Mouse (Mus musculus) limb, embryonic 15.5 days (tissue): ENCODE measurements around the gene Adamts14. TPM values are rescaled to one million over a fixed set of nuclear protein-coding genes. Genes with fewer than 3 reads are reported as not detected.

Experiments used
- ATAC-seq: fragments of 200-750 bp; cut with Nextera tagmentation; 2 replicates; pipeline ENCODE4 v1.8.0; 2017; ENCODE audit warnings: low read depth, moderate TSS enrichment; ENCODE audit not compliant: insufficient number of reproducible peaks, low FRiP score, low TSS enrichment
- H3K27ac ChIP-seq: fragments of 300-500 bp; sonication (generic); 2 replicates; pipeline ENCODE4 v1.5.1; 2015; ENCODE audit warnings: moderate library complexity, mild to moderate bottlenecking, inconsistent platforms
- H3K27me3 ChIP-seq: fragments of 300-500 bp; sonication (generic); 2 replicates; pipeline ENCODE4 v1.6.1; 2015; ENCODE audit warnings: inconsistent platforms
- H3K36me3 ChIP-seq: fragments of 300-500 bp; sonication (generic); 2 replicates; pipeline ENCODE4 v1.6.1; 2015; ENCODE audit warnings: inconsistent platforms
- H3K4me1 ChIP-seq: fragments of 300-500 bp; sonication (generic); 2 replicates; pipeline ENCODE4 v1.6.1; 2015; ENCODE audit warnings: inconsistent platforms
- H3K4me2 ChIP-seq: fragments of 300-500 bp; sonication (generic); 2 replicates; pipeline ENCODE4 v1.6.1; 2015; ENCODE audit warnings: mild to moderate bottlenecking, inconsistent platforms
- H3K4me3 ChIP-seq: fragments of 300-500 bp; sonication (generic); 2 replicates; pipeline ENCODE4 v1.5.1; 2015; ENCODE audit warnings: mild to moderate bottlenecking, inconsistent platforms
- H3K9ac ChIP-seq: fragments of 300-500 bp; sonication (generic); 2 replicates; pipeline ENCODE4 v1.6.1; 2015; ENCODE audit warnings: inconsistent platforms
- H3K9me3 ChIP-seq: fragments of 300-500 bp; sonication (generic); 2 replicates; pipeline ENCODE4 v1.6.1; 2016; ENCODE audit warnings: inconsistent platforms
- WGBS: fragments of 180-500 bp; shearing (Covaris S2); methylation state at CpG from one replicate; pipeline ENCODE4 v1.1.7; 2015; 5-methylcytosine and 5-hydroxymethylcytosine counted together
- polyA plus RNA-seq: library from polyadenylated mRNA; unstranded; fragments of >200 nt; fragmentation: Nextera tagmentation; extraction: Ambion mirVana; gene quantifications from 2 replicates; pipeline ENCODE4 v1.2.1, GENCODE M21; 2015

Gene Adamts14
- polyA plus RNA-seq, 1 experiment from 2014 or later, result 4.9 TPM

- no peak overlapping the region for H3K4me2 ChIP-seq
- H3K27me3 ChIP-seq, result no peaks in the 10 kb centered on the region
- 0 out of 2 replicates have a peak, but pooled peaks cover 5% of the 10 kb centered on the region for H3K36me3 ChIP-seq
- H3K27ac ChIP-seq, result no peak overlapping the region
- H3K9ac ChIP-seq, result no peak overlapping the region
- no peak for ATAC-seq
- H3K4me3 ChIP-seq, result no peak overlapping the region
- WGBS, result 28% methylated on average over 11 of the region's 11 CpGs
- no peaks in the 10 kb centered on the region for H3K9me3 ChIP-seq
- H3K4me1 ChIP-seq, result 0 out of 2 replicates have a peak, but pooled peaks cover under 1% of the 10 kb centered on the region
Observed at GRCm38 (mm10) chr10:61199566-61200213, 73.5 kb downstream of the Adamts14 start.

GRCm38 (mm10) chr10:61195718-61196291 lies 77.4 kb downstream of the Adamts14 start:
- H3K4me3 ChIP-seq, result no peak overlapping the region
- H3K9ac ChIP-seq, result no peak overlapping the region
- ATAC-seq, result no peak
- no peak overlapping the region for H3K27ac ChIP-seq
- H3K4me1 ChIP-seq, result 0 out of 2 replicates have a peak, but pooled peaks cover 4% of the 10 kb centered on the region
- 0 out of 2 replicates have a peak, but pooled peaks cover 5% of the 10 kb centered on the region for H3K36me3 ChIP-seq
- H3K27me3 ChIP-seq, result no peaks in the 10 kb centered on the region
- 89% methylated on average over 5 of the region's 5 CpGs for WGBS
- H3K9me3 ChIP-seq, result no peaks in the 10 kb centered on the region
- no peak overlapping the region for H3K4me2 ChIP-seq

- no peak for ATAC-seq
- no peaks in the 10 kb centered on the region for H3K9me3 ChIP-seq
- 0 out of 2 replicates have a peak, but pooled peaks cover 5% of the 10 kb centered on the region for H3K36me3 ChIP-seq
- no peaks in the 10 kb centered on the region for H3K27me3 ChIP-seq
- no peak overlapping the region for H3K4me2 ChIP-seq
- WGBS, result 69% methylated on average over 8 of the region's 8 CpGs
- no peak overlapping the region for H3K27ac ChIP-seq
- no peak overlapping the region for H3K9ac ChIP-seq
- no peak overlapping the region for H3K4me3 ChIP-seq
- 0 out of 2 replicates have a peak, but pooled peaks cover 4% of the 10 kb centered on the region for H3K4me1 ChIP-seq
Observed at GRCm38 (mm10) chr10:61195216-61195615, 78.0 kb downstream of the Adamts14 start.

GRCm38 (mm10) chr10:61194611-61195010 lies 78.6 kb downstream of the Adamts14 start:
- H3K4me1 ChIP-seq, result 0 out of 2 replicates have a peak, but pooled peaks cover 4% of the 10 kb centered on the region
- no peak for ATAC-seq
- no peak overlapping the region for H3K9ac ChIP-seq
- 52% methylated on average over 9 of the region's 9 CpGs for WGBS
- no peak overlapping the region; the same call in 1 of the 2 replicates for H3K27ac ChIP-seq
- H3K4me3 ChIP-seq, result no peak overlapping the region
- H3K4me2 ChIP-seq, result no peak overlapping the region
- H3K9me3 ChIP-seq, result no peaks in the 10 kb centered on the region
- H3K27me3 ChIP-seq, result no peaks in the 10 kb centered on the region
- 0 out of 2 replicates have a peak, but pooled peaks cover 5% of the 10 kb centered on the region for H3K36me3 ChIP-seq

- Histone ChIP-seq H3K27me3 (no peaks in the 10 kb centered on the region), H3K9ac (no peak overlapping the region), H3K4me2 (no peak overlapping the region), H3K9me3 (no peaks in the 10 kb centered on the region), H3K36me3 (no peaks in the 10 kb centered on the region), H3K4me3 (no peak overlapping the region), H3K27ac (no peak overlapping the region), H3K4me1 (peaks cover 10% of the 10 kb centered on the region)
- 79% methylated on average over 3 of the region's 3 CpGs for WGBS
- no peak for ATAC-seq
Observed at GRCm38 (mm10) chr10:61188010-61188409, 85.2 kb downstream of the Adamts14 start.

- ATAC-seq, result no peak
- WGBS, result 56% methylated on average over 3 of the region's 3 CpGs
- no peaks in the 10 kb centered on the region for H3K27me3 ChIP-seq
- no peak overlapping the region for H3K4me3 ChIP-seq
- H3K27ac ChIP-seq, result no peak overlapping the region
- H3K9ac ChIP-seq, result no peak overlapping the region
- no peak overlapping the region for H3K4me2 ChIP-seq
- no peaks in the 10 kb centered on the region for H3K36me3 ChIP-seq
- no peaks in the 10 kb centered on the region for H3K9me3 ChIP-seq
- H3K4me1 ChIP-seq, result peaks cover 10% of the 10 kb centered on the region
Observed at GRCm38 (mm10) chr10:61187001-61187400, 86.2 kb downstream of the Adamts14 start.

- Histone ChIP-seq H3K27me3 (peaks cover 16% of the 10 kb centered on the region), H3K9me3 (no peaks in the 10 kb centered on the region), H3K27ac (no peak overlapping the region), H3K4me3 (no peak overlapping the region), H3K4me2 (no peak overlapping the region), H3K36me3 (no peaks in the 10 kb centered on the region), H3K9ac (no peak overlapping the region), H3K4me1 (peaks cover 9% of the 10 kb centered on the region)
- ATAC-seq, result no peak
- WGBS, result 60% methylated on average over 6 of the region's 6 CpGs
Observed at GRCm38 (mm10) chr10:61179927-61180326, 93.3 kb downstream of the Adamts14 start.

GRCm38 (mm10) chr10:61178687-61179086 lies 94.6 kb downstream of the Adamts14 start:
- Histone ChIP-seq H3K9ac (no peak overlapping the region), H3K36me3 (no peaks in the 10 kb centered on the region), H3K4me2 (no peak overlapping the region), H3K4me3 (no peak overlapping the region), H3K4me1 (peaks cover 9% of the 10 kb centered on the region), H3K27ac (no peak overlapping the region), H3K27me3 (peaks cover 16% of the 10 kb centered on the region), H3K9me3 (no peaks in the 10 kb centered on the region)
- 85% methylated on average over 8 of the region's 8 CpGs for WGBS
- ATAC-seq, result no peak

GRCm38 (mm10) chr10:61177751-61178150 lies 95.5 kb downstream of the Adamts14 start:
- no peaks in the 10 kb centered on the region for H3K9me3 ChIP-seq
- WGBS, result 80% methylated on average over 4 of the region's 4 CpGs
- H3K4me2 ChIP-seq, result no peak overlapping the region
- H3K4me1 ChIP-seq, result peaks cover 9% of the 10 kb centered on the region
- H3K27ac ChIP-seq, result no peak overlapping the region
- no peaks in the 10 kb centered on the region for H3K36me3 ChIP-seq
- H3K9ac ChIP-seq, result no peak overlapping the region
- peaks cover 16% of the 10 kb centered on the region for H3K27me3 ChIP-seq
- H3K4me3 ChIP-seq, result no peak overlapping the region
- ATAC-seq, result no peak

- 48% methylated on average over 7 of the region's 7 CpGs for WGBS
- peak overlapping the region; percentile 22; the same call in 1 of the 2 replicates for H3K4me2 ChIP-seq
- H3K4me3 ChIP-seq, result no peak overlapping the region
Observed at GRCm38 (mm10) chr10:61176221-61176790, 96.9 kb downstream of the Adamts14 start.

GRCm38 (mm10) chr10:61175442-61176204 lies 97.6 kb downstream of the Adamts14 start:
- Histone ChIP-seq H3K4me2 (peak overlapping the region; percentile 22), H3K27ac (no peak overlapping the region), H3K4me1 (peaks cover 9% of the 10 kb centered on the region), H3K9ac (no peak overlapping the region), H3K27me3 (peaks cover 16% of the 10 kb centered on the region), H3K4me3 (no peak overlapping the region), H3K36me3 (no peaks in the 10 kb centered on the region), H3K9me3 (no peaks in the 10 kb centered on the region)
- 11% methylated on average over 24 of the region's 24 CpGs for WGBS
- ATAC-seq, result no peak; the same call in 1 of the 2 replicates

More at GRCm38 (mm10) chr10:61176221-61176790, 96.9 kb downstream of the Adamts14 start:
- H3K36me3 ChIP-seq, result no peaks in the 10 kb centered on the region
- H3K4me1 ChIP-seq, result peaks cover 9% of the 10 kb centered on the region
- H3K9me3 ChIP-seq, result no peaks in the 10 kb centered on the region
- H3K27ac ChIP-seq, result no peak overlapping the region
- no peak overlapping the region for H3K9ac ChIP-seq
- ATAC-seq, result no peak
- H3K27me3 ChIP-seq, result peaks cover 16% of the 10 kb centered on the region
